ENCODE assay signal across 22 mouse cellular contexts in genomic region chr3:26936897-26937590, GRCm38 (mm10).
DNase-seq lines count a peak whose midpoint lies in the region; ATAC-seq lines count a peak whose summit lies in the region.
"Had no signal": no experiment of that assay in that cellular context is flagged by ENCODE, and none has a peak within 500 bp of the region (broad histone marks: within the 10 kb centered on the region; RNA-seq: fewer than 3 reads in every experiment).

No protein-coding gene starts in this region.

- no peak overlapping the region for H3K9ac ChIP-seq in heart, embryonic 12.5 days
- H3K9ac ChIP-seq in hindbrain, embryonic 13.5 days = peak overlapping the region; percentile 56; the same call in 1 of the 2 replicates
- H3K9ac ChIP-seq in midbrain, embryonic 15.5 days = no peak overlapping the region
- H3K9ac ChIP-seq: forebrain, embryonic 12.5 days; heart, embryonic 13.5 days had no signal

- H3K9me3 ChIP-seq in heart, embryonic 12.5 days (replicated peaks) = no peaks in the 10 kb centered on the region
- H3K9me3 ChIP-seq in hindbrain, embryonic 13.5 days = no peaks in the 10 kb centered on the region
- no peaks in the 10 kb centered on the region for H3K9me3 ChIP-seq in midbrain, embryonic 15.5 days
- H3K9me3 ChIP-seq: forebrain, embryonic 12.5 days; heart, embryonic 13.5 days had no signal

- no peaks in the 10 kb centered on the region for H3K27me3 ChIP-seq in heart, embryonic 12.5 days (replicated peaks)
- no peaks in the 10 kb centered on the region for H3K27me3 ChIP-seq in hindbrain, embryonic 13.5 days
- H3K27me3 ChIP-seq in midbrain, embryonic 15.5 days (replicated peaks) = no peaks in the 10 kb centered on the region
- H3K27me3 ChIP-seq: forebrain, embryonic 12.5 days; heart, embryonic 13.5 days had no signal

- H3K4me1 ChIP-seq in heart, embryonic 12.5 days (replicated peaks) = no peaks in the 10 kb centered on the region
- H3K4me1 ChIP-seq in hindbrain, embryonic 13.5 days (replicated peaks) = 0 out of 2 replicates have a peak, but pooled peaks cover 3% of the 10 kb centered on the region
- H3K4me1 ChIP-seq in midbrain, embryonic 15.5 days = no peaks in the 10 kb centered on the region
- H3K4me1 ChIP-seq: forebrain, embryonic 12.5 days; heart, embryonic 13.5 days had no signal

- no peak for ATAC-seq in heart, embryonic 12.5 days (ENCODE audit: insufficient number of reproducible peaks, low FRiP score)
- peak; percentile 69; the same call in 1 of the 2 replicates for ATAC-seq in hindbrain, embryonic 13.5 days (ENCODE audit: low FRiP score)
- peak; percentile 58; the same call in 1 of the 2 replicates for ATAC-seq in midbrain, embryonic 15.5 days (replicated peaks)

- WGBS in heart, embryonic 12.5 days = 62% methylated on average over 22 of the region's 22 CpGs
- 46% methylated on average over 22 of the region's 22 CpGs for WGBS in hindbrain, embryonic 13.5 days
- 63% methylated on average over 22 of the region's 22 CpGs for WGBS in midbrain, embryonic 15.5 days

- H3K4me2 ChIP-seq in heart, embryonic 12.5 days = peak overlapping the region; percentile 4; the same call in 1 of the 2 replicates
- H3K4me2 ChIP-seq in hindbrain, embryonic 13.5 days = peak overlapping the region; percentile 43
- peak overlapping the region; percentile 20; the same call in 1 of the 2 replicates for H3K4me2 ChIP-seq in midbrain, embryonic 15.5 days
- H3K4me2 ChIP-seq: forebrain, embryonic 12.5 days; heart, embryonic 13.5 days had no signal

- no peak for DNase-seq in heart, postnatal 25 days (ENCODE audit: low spot score)
- DNase-seq in R1 (ENCODE audit: low read depth, low spot score) = peak; percentile 31
- DNase-seq in thymus, postnatal 14 days = no peak
- DNase-seq in left cerebral cortex, adult 8-10 months (ENCODE audit: low spot score in 2 of 2) = no peak
- no peak for DNase-seq in lung, postnatal 10 days
- DNase-seq: adrenal gland, postnatal 14 days; B cell, adult 2 months; cerebellum, adult 2 months; gastrocnemius, postnatal 36 days; heart, postnatal 4 days; kidney, adult 18-20 months; kidney, postnatal 36 days; layer of hippocampus, adult 9-11 months; liver; lung, adult 2 months; lung, postnatal 4 days had no signal

- no peak overlapping the region for H3K27ac ChIP-seq in heart, embryonic 12.5 days (ENCODE audit: poor library complexity, severe bottlenecking)
- no peak overlapping the region for H3K27ac ChIP-seq in hindbrain, embryonic 13.5 days
- H3K27ac ChIP-seq in midbrain, embryonic 15.5 days = no peak overlapping the region
- H3K27ac ChIP-seq: forebrain, embryonic 12.5 days; heart, embryonic 13.5 days; stomach, postnatal 0 days had no signal

- intact Hi-C loops in heart, postnatal 25 days (cut with DNase I) = no loop called here

- no peak overlapping the region for H3K4me3 ChIP-seq in heart, embryonic 12.5 days
- 0 out of 2 replicates have a peak overlapping the region, but pooled peaks have one; percentile 6 for H3K4me3 ChIP-seq in hindbrain, embryonic 13.5 days
- no peak overlapping the region for H3K4me3 ChIP-seq in midbrain, embryonic 15.5 days
- H3K4me3 ChIP-seq: forebrain, embryonic 12.5 days; heart, embryonic 13.5 days had no signal

- no peaks in the 10 kb centered on the region for H3K36me3 ChIP-seq in heart, embryonic 12.5 days
- H3K36me3 ChIP-seq in hindbrain, embryonic 13.5 days = no peaks in the 10 kb centered on the region
- no peaks in the 10 kb centered on the region for H3K36me3 ChIP-seq in midbrain, embryonic 15.5 days (replicated peaks)
- H3K36me3 ChIP-seq: forebrain, embryonic 12.5 days; heart, embryonic 13.5 days had no signal
